Mouse (Mus musculus) forebrain, embryonic 15.5 days (tissue): Measurements from ENCODE around the gene Adam22. TPM values are rescaled to one million over a fixed set of nuclear protein-coding genes. Genes with fewer than 3 reads are reported as not detected.

Experiments
- microRNA-seq: library from miRNA; unstranded; fragments of <30 nt; microRNA quantifications from one replicate; pipeline ENCODE4, GENCODE M21; 2016
- polyA plus RNA-seq: library from polyadenylated mRNA; unstranded; fragments of >200 nt; fragmentation: Nextera tagmentation; extraction: Ambion mirVana; gene quantifications from 2 replicates; pipeline ENCODE4 v1.2.1, GENCODE M21; 2015

Adam22 gene
- polyA plus RNA-seq, 1 experiment from 2014 or later: 41.4 TPM

Small RNA genes lying within 50 kb of the gene (microRNA-seq; reads per million reads assigned to microRNA genes)
- gene Gm24196: not detected

Other genes starting within 250 kb of the Adam22 start
- 24.3 and 26.5 TPM in 2 replicates for gene Dbf4, start 54.6 kb upstream of the Adam22 start, polyA plus RNA-seq
- gene Slc25a40, start 54.7 kb upstream of the Adam22 start, polyA plus RNA-seq: 7.5 and 8.6 TPM in 2 replicates